Mouse (Mus musculus): Measurements from ENCODE around the gene Mark2.

Mark2 gene

DNA sequence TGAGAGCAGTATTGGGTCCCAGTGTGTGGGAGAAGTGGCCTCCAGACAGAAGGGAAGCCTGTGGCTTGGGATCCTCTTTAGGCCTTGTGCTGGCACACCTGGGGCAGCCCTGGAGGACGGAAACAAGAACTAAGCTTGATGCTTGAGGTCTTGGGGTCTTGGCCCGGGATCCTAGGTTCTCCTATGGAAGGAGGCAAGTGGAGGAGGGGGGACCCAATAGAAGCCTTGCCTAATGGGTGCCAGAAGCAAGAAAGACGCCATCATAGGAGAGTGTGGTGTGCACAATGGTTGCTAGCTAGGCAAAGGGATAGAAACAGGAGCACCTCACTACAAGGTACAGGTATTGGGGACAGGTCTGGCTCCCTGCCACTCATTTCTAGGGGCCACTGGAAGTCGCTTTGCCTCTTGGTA lies 75.2 kb downstream of the Mark2 start:
- no peak for DNase-seq (ENCODE audit: low spot score)

DNA sequence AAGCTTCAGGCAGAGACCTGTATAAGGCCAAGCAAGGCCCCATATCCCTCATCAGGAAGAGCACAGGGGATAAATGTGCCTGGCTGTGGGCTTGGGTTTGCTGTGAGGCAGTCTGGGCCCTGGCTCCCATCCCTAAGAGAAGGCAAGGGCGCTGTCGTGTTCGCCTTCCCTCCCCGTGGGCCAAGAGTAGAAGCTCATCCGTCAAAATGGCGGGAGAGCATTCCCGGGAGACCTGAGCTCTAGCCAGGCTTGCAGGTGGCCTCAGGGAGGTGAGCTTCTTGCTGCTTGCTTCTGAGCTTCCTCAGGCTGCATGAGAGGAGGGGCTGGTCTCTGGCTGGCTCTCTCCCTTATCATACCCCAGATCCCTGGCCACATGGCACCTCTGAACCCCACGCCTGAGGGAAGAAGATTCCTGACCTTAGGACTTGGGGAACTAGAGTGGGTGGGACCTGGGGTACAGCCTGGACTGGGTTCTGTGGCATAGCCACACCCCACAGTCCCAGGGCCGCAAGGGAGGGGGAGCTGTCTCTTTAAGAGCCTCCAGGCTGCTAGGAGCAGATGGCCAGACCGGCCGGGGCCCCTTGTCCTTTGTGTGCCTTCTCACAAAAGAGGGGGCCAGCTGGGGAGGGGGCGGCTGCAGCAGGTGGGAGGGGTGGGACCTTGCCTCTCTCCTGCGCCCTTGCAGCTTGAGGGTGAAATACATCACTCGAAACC lies 76.0 kb downstream of the Mark2 start:
- DNase-seq (ENCODE audit: low spot score) = no peak

DNA sequence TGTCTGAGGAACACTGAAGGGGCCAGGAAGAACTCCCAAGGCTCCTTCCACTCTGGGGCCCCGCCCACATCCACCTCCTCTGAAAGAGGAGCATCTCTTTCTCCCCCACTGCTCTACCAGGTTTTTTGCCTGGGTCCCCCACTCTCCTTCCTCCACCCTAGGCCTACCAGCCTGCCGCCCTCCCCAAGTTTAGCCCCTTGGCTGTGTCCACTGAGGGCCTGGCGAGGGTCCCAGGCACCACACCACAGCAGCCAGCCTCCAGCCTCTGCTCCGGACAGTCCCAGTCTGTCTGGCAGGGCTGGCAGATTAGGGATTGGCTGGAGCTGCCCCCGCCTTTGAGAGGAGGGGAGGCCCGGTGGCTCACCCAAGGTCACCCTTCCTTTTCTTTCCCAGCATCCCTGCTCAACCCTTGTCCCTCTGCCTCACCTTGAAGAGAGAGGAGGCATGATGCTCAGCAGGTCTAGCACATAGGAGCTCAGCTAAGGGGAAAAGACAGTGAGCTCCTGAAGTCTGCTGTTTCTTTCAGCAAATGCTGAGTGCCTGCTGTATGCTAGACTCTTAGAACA lies 76.8 kb downstream of the Mark2 start:
- no peak for DNase-seq (ENCODE audit: low spot score)

- DNase-seq (ENCODE audit: low spot score) = no peak
These were observed 77.4 kb downstream of the Mark2 start for GRCm38 (mm10) chr19:7264088-7264765.

GRCm38 (mm10) chr19:7262592-7262991 lies 79.1 kb downstream of the Mark2 start:
- no peak for DNase-seq (ENCODE audit: low spot score)

- no peak for DNase-seq (ENCODE audit: low spot score)
These were observed 79.7 kb downstream of the Mark2 start for GRCm38 (mm10) chr19:7261964-7262363.

DNA sequence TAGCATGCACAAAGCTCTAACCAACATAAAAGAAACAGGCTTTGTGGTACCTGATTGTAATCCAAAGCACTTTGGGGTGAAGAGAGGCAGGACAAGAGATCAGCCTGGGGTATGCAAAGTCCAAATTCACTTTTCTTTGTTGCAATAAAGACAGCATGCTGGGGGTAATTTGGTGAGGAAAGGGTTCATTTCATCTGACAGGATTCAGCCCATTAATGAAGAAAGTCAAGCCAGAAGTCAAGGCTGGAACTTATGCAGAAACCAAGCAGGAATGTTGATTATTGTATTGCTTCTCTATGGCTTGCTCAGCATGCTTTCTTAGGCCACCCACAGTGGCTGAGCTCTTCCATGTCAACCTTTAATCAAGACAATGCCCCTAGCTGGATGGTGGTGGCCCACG lies 80.2 kb downstream of the Mark2 start:
- DNase-seq (ENCODE audit: low spot score) = no peak

GRCm38 (mm10) chr19:7257881-7258280 lies 83.8 kb downstream of the Mark2 start:
- DNase-seq (ENCODE audit: low spot score) = no peak

- DNase-seq (ENCODE audit: low spot score) = no peak
These were observed 95.6 kb downstream of the Mark2 start for GRCm38 (mm10) chr19:7246021-7246420.

- peak; percentile 87 for DNase-seq (ENCODE audit: low spot score)
These were observed 100.6 kb downstream of the Mark2 start, which contains the start of gene Naa40 for GRCm38 (mm10) chr19:7240782-7241690. Gene Naa40 (minus strand): TSS chr19:7241183.

DNA sequence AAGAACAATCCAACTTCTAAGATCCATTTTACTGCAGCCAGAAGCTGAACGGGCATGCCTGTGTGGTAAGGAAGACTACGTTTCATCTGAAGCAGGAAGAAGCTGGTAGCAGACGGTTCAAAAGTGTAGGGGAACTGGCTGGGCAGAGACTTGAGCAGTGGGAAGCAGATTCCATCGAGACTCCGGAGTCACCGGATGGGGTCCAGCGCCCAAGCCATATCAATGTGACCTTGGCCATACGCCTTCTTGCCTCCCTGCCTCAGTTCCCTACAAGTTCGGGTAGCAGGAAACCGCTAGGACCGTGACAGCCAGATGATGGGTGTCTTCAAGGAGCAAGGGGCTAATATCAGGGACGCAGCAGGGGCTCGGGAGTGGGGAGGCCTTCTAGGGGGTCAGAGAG lies 101.4 kb downstream of the Mark2 start:
- DNase-seq (ENCODE audit: low spot score) = no peak

GRCm38 (mm10) chr19:7239574-7239973 lies 102.1 kb downstream of the Mark2 start:
- DNase-seq (ENCODE audit: low spot score) = no peak

- no peak for DNase-seq (ENCODE audit: low spot score)
These were observed 104.9 kb downstream of the Mark2 start for GRCm38 (mm10) chr19:7236742-7237141.

- DNase-seq (ENCODE audit: low spot score) = no peak
These were observed 105.6 kb downstream of the Mark2 start for GRCm38 (mm10) chr19:7236011-7236410.

DNA sequence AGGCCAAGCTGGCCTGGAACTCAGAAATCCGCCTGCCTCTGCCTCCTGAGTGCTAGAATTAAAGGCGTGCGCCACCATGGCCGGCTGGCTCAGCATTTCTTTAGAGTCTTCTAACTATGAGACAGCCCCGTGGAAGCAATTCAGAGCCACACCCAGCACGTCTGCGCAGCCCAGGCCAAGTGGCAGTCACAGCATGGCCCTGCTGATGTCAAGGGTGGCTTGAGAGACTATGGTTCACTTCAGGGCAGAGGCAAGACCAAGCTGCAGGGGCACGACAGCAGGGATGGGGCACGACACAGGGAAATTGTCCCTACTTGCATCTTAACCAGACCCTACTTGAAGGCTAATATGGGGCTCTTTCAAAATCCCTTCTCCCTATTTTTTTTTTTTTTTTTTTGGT lies 106.2 kb downstream of the Mark2 start:
- DNase-seq (ENCODE audit: low spot score) = no peak

GRCm38 (mm10) chr19:7234537-7235221 lies 107.0 kb downstream of the Mark2 start:
- peak; percentile 68 for DNase-seq (ENCODE audit: low spot score)

- DNase-seq (ENCODE audit: low spot score) = no peak
These were observed 115.1 kb downstream of the Mark2 start for GRCm38 (mm10) chr19:7226511-7226914.

Measured in left cerebral cortex, adult 11 months (tissue).